Mouse (Mus musculus): ENCODE measurements around the gene Klhdc7a. TPM values are rescaled to one million over a fixed set of nuclear protein-coding genes. Genes with fewer than 3 reads are reported as not detected.

Klhdc7a gene
- total RNA-seq, 1 experiment, result 1.9 TPM

DNA sequence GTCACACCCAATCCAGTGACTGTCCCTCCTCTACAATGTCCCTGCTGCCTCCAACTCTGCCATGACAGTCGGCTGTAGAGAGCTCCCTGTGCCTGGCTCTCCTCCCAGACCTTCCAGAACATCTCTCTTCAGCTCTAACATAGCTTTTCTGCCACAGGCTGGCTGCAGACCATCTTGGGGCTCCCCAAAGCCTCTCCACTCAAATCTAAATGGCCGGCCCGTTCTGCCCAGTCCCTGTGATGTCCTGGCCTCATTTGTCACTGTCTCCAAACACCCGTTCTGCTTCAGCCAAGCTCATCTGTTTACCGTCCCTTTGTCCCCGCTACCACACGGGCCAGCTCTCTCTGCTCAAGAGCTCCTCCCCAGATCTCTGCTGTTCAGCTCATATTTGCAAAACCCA, 6.7 kb upstream of the Klhdc7a start:
- Histone ChIP-seq H3K36me3 (ENCODE audit: control insufficient read depth, insufficient read depth, low read length, poor library complexity, severe bottlenecking) (no peaks in the 10 kb centered on the region), H3K4me3 (ENCODE audit: insufficient read depth in 1 of 2, low read depth in 1 of 2, low read length in 2 of 2, poor library complexity in 1 of 2, severe bottlenecking in 1 of 2) (no peak overlapping the region), H3K4me1 (ENCODE audit: control insufficient read depth in 2 of 2, insufficient read depth in 2 of 2, low read length in 2 of 2, poor library complexity in 1 of 2) (peaks cover 4 to 19% of the 10 kb centered on the region in 2 experiments; a peak in 2 of 4 replicates), H3K9me3 (ENCODE audit: control insufficient read depth, insufficient read depth, low read depth, low read length) (no peaks in the 10 kb centered on the region), H3K9ac (ENCODE audit: insufficient read depth, low read depth, low read length, poor library complexity, severe bottlenecking) (no peak overlapping the region), H3K27ac (ENCODE audit: insufficient read depth, low read depth, low read length, poor library complexity, severe bottlenecking) (no peak overlapping the region)
- in situ Hi-C loops (cut with MboI; ENCODE audit: low sequenced_read_pairs in 2 of 2, unreplicated experiment in 2 of 2), result no loop called here
- TF ChIP-seq CHD2 (IDR thresholded peaks at IDR 0.05; ENCODE audit: low read depth, low read length) (no peak), MAFK (IDR thresholded peaks at IDR 0.05; ENCODE audit: insufficient read depth, low read depth, low read length) (no peak), HCFC1 (IDR thresholded peaks at IDR 0.05; ENCODE audit: borderline replicate concordance, insufficient read depth, low read length) (no peak), ZC3H11A (IDR thresholded peaks at IDR 0.05; ENCODE audit: borderline replicate concordance, low read depth, low read length) (no peak), ZNF384 (IDR thresholded peaks at IDR 0.05; ENCODE audit: low read depth, low read length) (no peak)
- no peak for DNase-seq (ENCODE audit: low read depth, low spot score)

DNA sequence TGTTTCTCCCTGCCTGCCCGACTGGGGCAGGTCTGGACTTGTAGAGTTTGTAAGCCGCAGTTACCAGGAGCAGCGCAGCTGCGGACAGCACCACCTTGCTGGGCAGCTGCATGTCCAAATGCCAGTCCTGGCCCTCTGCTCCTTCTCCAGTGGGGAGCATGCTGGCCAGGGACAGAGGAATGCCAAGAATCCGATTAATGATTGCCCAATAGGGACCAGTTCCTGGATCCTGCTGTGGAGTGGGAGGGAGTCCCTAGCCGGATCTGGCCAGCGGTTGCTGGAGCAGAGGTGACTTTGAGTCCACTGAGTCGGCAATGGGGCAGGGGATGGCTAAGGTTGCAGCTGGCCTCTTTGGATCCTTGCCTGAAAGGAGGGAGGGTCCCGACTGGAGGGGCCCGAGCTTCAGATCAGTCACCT, 343 bp downstream of the Klhdc7a start:
- no peak overlapping the region for H3K27ac ChIP-seq (ENCODE audit: insufficient read depth, low read depth, low read length, poor library complexity, severe bottlenecking)
- DNase-seq (ENCODE audit: low read depth, low spot score), result no peak
- TF ChIP-seq CHD2 (IDR thresholded peaks at IDR 0.05; ENCODE audit: low read depth, low read length) (no peak), ZC3H11A (IDR thresholded peaks at IDR 0.05; ENCODE audit: borderline replicate concordance, low read depth, low read length) (no peak)
- H3K4me1 ChIP-seq (ENCODE audit: control insufficient read depth in 2 of 2, insufficient read depth in 2 of 2, low read length in 2 of 2, poor library complexity in 1 of 2), result peaks cover 7 to 51% of the 10 kb centered on the region in 2 experiments; a peak in 3 of 4 replicates
- in situ Hi-C loops (cut with MboI; ENCODE audit: low sequenced_read_pairs in 2 of 2, unreplicated experiment in 2 of 2), result no loop called here
- H3K9me3 ChIP-seq (ENCODE audit: control insufficient read depth, insufficient read depth, low read depth, low read length), result no peaks in the 10 kb centered on the region
- H3K36me3 ChIP-seq (ENCODE audit: control insufficient read depth, insufficient read depth, low read length, poor library complexity, severe bottlenecking), result no peaks in the 10 kb centered on the region
- H3K4me3 ChIP-seq (ENCODE audit: insufficient read depth in 1 of 2, low read depth in 1 of 2, low read length in 2 of 2, poor library complexity in 1 of 2, severe bottlenecking in 1 of 2), result peak overlapping the region; percentile 9 to 55; a peak in 3 of 4 replicates
- no peak overlapping the region for H3K9ac ChIP-seq (ENCODE audit: insufficient read depth, low read depth, low read length, poor library complexity, severe bottlenecking)

DNA sequence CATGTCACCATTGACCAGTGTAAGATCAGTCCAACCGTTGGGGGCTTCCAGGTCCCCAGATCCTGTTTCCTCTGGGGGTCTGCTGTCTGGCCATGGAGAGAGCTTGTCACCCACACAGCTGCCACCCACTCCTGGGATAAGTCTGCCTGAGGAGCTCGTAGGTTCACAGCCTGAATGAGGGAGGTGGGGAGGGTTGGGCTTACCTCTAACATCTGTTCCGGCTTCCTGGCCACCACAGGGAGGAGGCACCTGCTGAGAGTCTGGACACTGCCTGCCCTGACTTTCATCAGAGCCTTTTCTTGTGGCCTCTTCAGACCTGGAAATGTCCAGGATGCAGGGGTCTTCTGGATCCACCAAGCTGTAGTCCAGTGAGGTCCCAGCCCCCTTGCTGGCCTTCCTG, 845 bp downstream of the Klhdc7a start:
- Histone ChIP-seq H3K4me1 (ENCODE audit: control insufficient read depth in 2 of 2, insufficient read depth in 2 of 2, low read length in 2 of 2, poor library complexity in 1 of 2) (peaks cover 7 to 51% of the 10 kb centered on the region in 2 experiments; a peak in 3 of 4 replicates), H3K36me3 (ENCODE audit: control insufficient read depth, insufficient read depth, low read length, poor library complexity, severe bottlenecking) (no peaks in the 10 kb centered on the region), H3K4me3 (ENCODE audit: insufficient read depth in 1 of 2, low read depth in 1 of 2, low read length in 2 of 2, poor library complexity in 1 of 2, severe bottlenecking in 1 of 2) (peak overlapping the region; percentile 9 to 55; a peak in 3 of 4 replicates), H3K9me3 (ENCODE audit: control insufficient read depth, insufficient read depth, low read depth, low read length) (no peaks in the 10 kb centered on the region), H3K9ac (ENCODE audit: insufficient read depth, low read depth, low read length, poor library complexity, severe bottlenecking) (no peak overlapping the region), H3K27ac (ENCODE audit: insufficient read depth, low read depth, low read length, poor library complexity, severe bottlenecking) (no peak overlapping the region)
- in situ Hi-C loops (cut with MboI; ENCODE audit: low sequenced_read_pairs in 2 of 2, unreplicated experiment in 2 of 2), result no loop called here
- TF ChIP-seq HCFC1 (IDR thresholded peaks at IDR 0.05; ENCODE audit: borderline replicate concordance, insufficient read depth, low read length) (no peak), ZNF384 (IDR thresholded peaks at IDR 0.05; ENCODE audit: low read depth, low read length) (no peak), ZC3H11A (IDR thresholded peaks at IDR 0.05; ENCODE audit: borderline replicate concordance, low read depth, low read length) (no peak), CHD2 (IDR thresholded peaks at IDR 0.05; ENCODE audit: low read depth, low read length) (no peak), MAFK (IDR thresholded peaks at IDR 0.05; ENCODE audit: insufficient read depth, low read depth, low read length) (no peak)
- DNase-seq (ENCODE audit: low read depth, low spot score), result no peak

DNA sequence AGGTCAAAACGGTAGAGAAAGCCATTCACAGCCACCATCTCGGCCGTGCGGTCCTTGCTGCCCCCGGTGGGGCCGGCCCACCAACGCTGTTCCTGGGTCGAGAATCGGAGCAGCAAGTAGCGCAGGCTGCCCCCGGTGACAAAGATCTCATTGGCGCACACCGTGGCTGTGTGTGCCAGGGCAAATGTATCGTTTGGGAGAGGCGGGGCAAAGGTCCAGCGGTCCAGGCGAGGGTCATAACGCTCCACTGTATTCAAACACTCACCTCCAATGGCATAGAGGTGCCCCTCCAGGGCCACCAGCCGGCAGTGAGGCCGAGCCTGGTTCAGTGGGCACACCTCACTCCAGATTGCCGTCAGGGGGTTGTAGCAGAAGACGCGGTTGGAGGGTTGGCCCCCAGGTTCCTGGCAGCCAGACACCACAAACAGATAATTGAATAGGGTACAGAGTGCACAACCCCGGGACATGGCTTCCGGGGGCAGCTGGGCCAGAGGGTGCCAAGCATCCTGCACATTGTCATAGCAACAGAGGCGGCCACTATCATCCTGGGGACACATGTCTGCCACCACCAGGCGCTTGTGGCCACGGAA, 2.1 kb downstream of the Klhdc7a start:
- DNase-seq (ENCODE audit: low read depth, low spot score), result no peak
- in situ Hi-C loops (cut with MboI; ENCODE audit: low sequenced_read_pairs in 2 of 2, unreplicated experiment in 2 of 2), result no loop called here
- H3K4me3 ChIP-seq (ENCODE audit: insufficient read depth in 1 of 2, low read depth in 1 of 2, low read length in 2 of 2, poor library complexity in 1 of 2, severe bottlenecking in 1 of 2), result peak overlapping the region; percentile 50 to 55

More for the DNA sequence above, 2.1 kb downstream of the Klhdc7a start:
- Histone ChIP-seq H3K27ac (ENCODE audit: insufficient read depth, low read depth, low read length, poor library complexity, severe bottlenecking) (no peak overlapping the region), H3K9ac (ENCODE audit: insufficient read depth, low read depth, low read length, poor library complexity, severe bottlenecking) (no peak overlapping the region), H3K9me3 (ENCODE audit: control insufficient read depth, insufficient read depth, low read depth, low read length) (no peaks in the 10 kb centered on the region), H3K4me1 (ENCODE audit: control insufficient read depth in 2 of 2, insufficient read depth in 2 of 2, low read length in 2 of 2, poor library complexity in 1 of 2) (peaks cover 7 to 53% of the 10 kb centered on the region in 2 experiments; a peak in 3 of 4 replicates), H3K36me3 (ENCODE audit: control insufficient read depth, insufficient read depth, low read length, poor library complexity, severe bottlenecking) (no peaks in the 10 kb centered on the region)
- TF ChIP-seq ZC3H11A (IDR thresholded peaks at IDR 0.05; ENCODE audit: borderline replicate concordance, low read depth, low read length) (no peak), ZNF384 (IDR thresholded peaks at IDR 0.05; ENCODE audit: low read depth, low read length) (no peak), HCFC1 (IDR thresholded peaks at IDR 0.05; ENCODE audit: borderline replicate concordance, insufficient read depth, low read length) (no peak), CHD2 (IDR thresholded peaks at IDR 0.05; ENCODE audit: low read depth, low read length) (no peak), MAFK (IDR thresholded peaks at IDR 0.05; ENCODE audit: insufficient read depth, low read depth, low read length) (no peak)

All from ES-E14 (cell line).